Mouse (Mus musculus) testis, adult 2 months (tissue): Measurements from ENCODE around the gene Klk7.

ENCODE experiments used
- CTCF ChIP-seq: fragments of 200-500 bp; IDR thresholded peaks from 2 replicates; pipeline ENCODE4 v1.5.1; 2012; ENCODE audit warnings: low read depth, mild to moderate bottlenecking, inconsistent platforms, low read length, moderate library complexity; ENCODE audit not compliant: control insufficient read depth, insufficient read depth, insufficient replicate concordance
- POLR2A ChIP-seq: fragments of 200-500 bp; IDR thresholded peaks from 2 replicates; pipeline ENCODE4 v1.6.1; 2012; ENCODE audit warnings: low read depth, mild to moderate bottlenecking, inconsistent platforms, low read length, moderate library complexity; ENCODE audit not compliant: control insufficient read depth

GRCm38 (mm10) chr7:43780241-43780640 lies 30.9 kb upstream of the Klk7 start:
- TF ChIP-seq CTCF (no peak), POLR2A (no peak)
